Mouse (Mus musculus): ENCODE measurements at regions not wholly inside any gene's neighbourhood (a gene's known extent, or its start where the extent isn't known, plus 50 kb on each side); places are given as distances from the start of the nearest gene placed in this dataset.

GRCm38 (mm10) chr14:99624380-99625327, 326.2 kb downstream of the Klf5 start:
- Histone ChIP-seq H3K36me3 (no peaks in the 10 kb centered on the region), H3K4me3 (replicated peaks) (no peak overlapping the region), H3K27me3 (no peaks in the 10 kb centered on the region), H3K9me3 (replicated peaks) (no peaks in the 10 kb centered on the region), H3K27ac (no peak overlapping the region), H3K4me2 (no peak overlapping the region), H3K4me1 (replicated peaks) (no peaks in the 10 kb centered on the region), H3K9ac (no peak overlapping the region)
- no peak for ATAC-seq (ENCODE audit: low read depth)
- WGBS (ENCODE audit: insufficient replicate concordance), result 61% methylated on average over 10 of the region's 10 CpGs
- DNase-seq, result no peak

DNA sequence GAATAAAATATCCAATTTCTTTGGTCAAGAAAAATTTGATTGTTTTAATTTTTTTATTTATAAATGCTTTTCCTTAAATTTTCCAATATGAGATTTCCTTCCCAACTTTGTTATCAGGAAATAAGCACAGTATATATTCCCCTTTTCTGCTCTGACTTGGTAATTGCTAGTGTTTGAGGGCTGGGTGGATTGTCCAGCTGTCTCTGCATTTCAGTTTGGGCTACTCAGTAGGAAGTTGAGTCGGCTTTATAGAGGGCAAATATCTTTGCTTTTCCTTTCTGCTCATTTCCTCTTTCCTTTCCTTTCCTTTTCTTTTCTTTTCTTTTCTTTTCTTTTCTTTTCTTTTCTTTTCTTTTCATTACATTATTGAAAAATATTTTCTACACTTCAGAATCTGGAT, 329.1 kb downstream of the Klf5 start:
- Histone ChIP-seq H3K27me3 (no peaks in the 10 kb centered on the region), H3K4me3 (replicated peaks) (no peak overlapping the region), H3K27ac (no peak overlapping the region), H3K4me2 (no peak overlapping the region), H3K4me1 (replicated peaks) (no peaks in the 10 kb centered on the region), H3K9ac (no peak overlapping the region), H3K9me3 (replicated peaks) (no peaks in the 10 kb centered on the region), H3K36me3 (no peaks in the 10 kb centered on the region)
- DNase-seq, result no peak
- no peak for ATAC-seq (ENCODE audit: low read depth)
- 39% methylated on average over 1 of the region's 1 CpGs for whole genome bisulfite sequencing (ENCODE audit: insufficient replicate concordance)

- Histone ChIP-seq H3K27me3 (no peaks in the 10 kb centered on the region), H3K9ac (no peak overlapping the region), H3K36me3 (no peaks in the 10 kb centered on the region), H3K27ac (no peak overlapping the region), H3K4me1 (replicated peaks) (no peaks in the 10 kb centered on the region), H3K9me3 (replicated peaks) (no peaks in the 10 kb centered on the region), H3K4me2 (no peak overlapping the region), H3K4me3 (replicated peaks) (no peak overlapping the region)
- DNase-seq, result no peak
- WGBS (ENCODE audit: insufficient replicate concordance), result 31% methylated on average over 10 of the region's 10 CpGs
- ATAC-seq (ENCODE audit: low read depth), result no peak
Observed at GRCm38 (mm10) chr14:99631092-99631491, 332.6 kb downstream of the Klf5 start.

DNA sequence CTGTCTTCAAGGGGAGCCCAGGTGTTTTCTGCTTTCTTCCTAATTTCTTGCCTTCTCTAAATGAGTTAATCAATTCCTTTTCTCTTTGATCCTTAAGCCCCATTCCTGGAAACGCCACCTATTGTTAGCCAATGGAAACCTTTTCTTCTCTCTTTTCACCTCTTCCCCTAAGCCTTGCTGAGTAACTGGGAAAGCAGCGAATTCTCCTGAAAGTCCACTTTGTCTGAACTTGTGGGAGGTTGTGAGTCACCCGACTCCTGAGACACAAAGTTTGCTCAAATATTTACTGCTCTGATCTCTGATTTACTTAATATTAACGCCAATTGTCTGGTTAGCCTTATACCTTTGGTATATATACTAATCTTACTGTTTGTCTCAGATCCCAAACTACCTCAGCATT, 334.0 kb downstream of the Klf5 start:
- Histone ChIP-seq H3K4me3 (replicated peaks) (no peak overlapping the region), H3K27ac (no peak overlapping the region), H3K4me2 (no peak overlapping the region), H3K36me3 (no peaks in the 10 kb centered on the region), H3K4me1 (replicated peaks) (no peaks in the 10 kb centered on the region), H3K27me3 (no peaks in the 10 kb centered on the region), H3K9ac (no peak overlapping the region), H3K9me3 (replicated peaks) (no peaks in the 10 kb centered on the region)
- DNase-seq, result no peak
- ATAC-seq (ENCODE audit: low read depth), result no peak
- WGBS (ENCODE audit: insufficient replicate concordance), result 45% methylated on average over 4 of the region's 4 CpGs

- Histone ChIP-seq H3K4me1 (replicated peaks) (no peaks in the 10 kb centered on the region), H3K4me2 (no peak overlapping the region), H3K36me3 (no peaks in the 10 kb centered on the region), H3K9ac (no peak overlapping the region), H3K27me3 (no peaks in the 10 kb centered on the region), H3K4me3 (replicated peaks) (no peak overlapping the region), H3K9me3 (replicated peaks) (no peaks in the 10 kb centered on the region), H3K27ac (no peak overlapping the region)
- DNase-seq (no peak), ATAC-seq (ENCODE audit: low read depth) (no peak)
- WGBS (ENCODE audit: insufficient replicate concordance), result 76% methylated on average over 4 of the region's 4 CpGs
Observed at GRCm38 (mm10) chr14:99635556-99636150, 337.2 kb downstream of the Klf5 start.

DNA sequence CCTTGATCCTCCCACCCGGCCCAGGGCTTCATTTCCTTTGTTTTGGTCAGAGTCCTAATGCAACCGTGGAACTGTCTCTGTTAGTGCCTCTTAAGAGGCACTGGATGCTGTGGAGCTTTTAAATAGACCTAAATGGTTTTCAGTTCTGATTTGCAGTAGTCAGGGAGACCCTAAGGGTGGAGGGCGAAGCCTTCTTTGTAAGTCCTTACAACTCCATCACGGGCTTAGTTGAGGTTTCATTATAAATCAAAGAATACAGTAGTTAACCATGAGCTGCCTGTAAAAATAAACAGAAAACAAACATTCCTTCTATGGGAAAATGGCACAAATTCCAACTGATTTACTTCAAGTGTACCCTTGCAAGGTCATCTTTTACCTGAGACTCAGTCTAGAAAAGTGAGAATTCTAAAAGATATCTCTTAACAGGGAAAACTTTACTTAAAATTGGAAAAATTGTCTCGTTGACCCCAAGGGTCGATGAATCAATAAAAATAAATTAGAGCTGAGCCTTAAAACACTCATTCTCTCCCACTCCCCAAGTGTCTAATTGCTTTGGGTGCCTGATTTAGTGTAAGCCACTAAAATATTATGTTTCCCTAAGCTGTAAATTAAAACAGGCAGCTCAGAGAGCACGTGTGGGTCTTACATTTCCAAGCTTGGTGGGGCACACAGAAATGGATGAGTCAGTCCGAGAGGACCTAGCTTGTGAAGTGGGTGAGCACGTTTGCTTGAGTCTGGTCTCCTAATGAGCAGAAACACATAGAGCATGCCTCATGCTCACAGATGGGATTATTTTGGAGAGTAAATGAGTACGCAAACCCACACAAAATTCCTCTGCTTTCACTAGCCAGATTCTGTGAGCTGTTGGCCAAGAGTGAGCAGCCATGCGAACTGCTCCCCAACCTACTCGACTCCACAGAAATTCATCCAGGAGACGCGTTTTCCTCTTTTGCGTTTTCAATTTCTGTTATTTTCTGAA, 343.3 kb downstream of the Klf5 start:
- Histone ChIP-seq H3K27ac (no peak overlapping the region), H3K9me3 (replicated peaks) (no peaks in the 10 kb centered on the region), H3K36me3 (no peaks in the 10 kb centered on the region), H3K4me2 (no peak overlapping the region), H3K27me3 (no peaks in the 10 kb centered on the region), H3K4me3 (replicated peaks) (no peak overlapping the region), H3K4me1 (replicated peaks) (no peaks in the 10 kb centered on the region), H3K9ac (no peak overlapping the region)
- ATAC-seq (ENCODE audit: low read depth) (no peak), DNase-seq (no peak)
- WGBS (ENCODE audit: insufficient replicate concordance), result 67% methylated on average over 15 of the region's 15 CpGs

DNA sequence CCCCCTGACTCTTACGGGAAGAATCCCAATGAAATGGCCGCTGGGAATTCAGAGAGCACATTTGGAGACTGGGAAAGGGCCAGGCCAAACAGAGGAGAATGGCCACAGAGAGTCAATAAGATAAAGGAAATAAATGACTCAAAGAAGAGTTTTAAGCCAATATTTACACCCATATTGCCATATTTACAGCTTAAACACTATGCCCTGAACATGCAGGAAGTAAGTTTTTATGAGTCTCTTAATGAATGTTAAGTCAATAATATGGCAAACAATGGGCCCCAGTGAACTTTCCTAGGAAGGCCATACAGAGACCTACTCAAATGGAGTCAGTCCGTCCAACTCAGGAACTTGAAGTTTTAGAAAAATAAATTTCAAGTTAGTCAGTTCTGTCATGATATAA, 347.8 kb downstream of the Klf5 start:
- Histone ChIP-seq H3K9me3 (replicated peaks) (no peaks in the 10 kb centered on the region), H3K4me2 (no peak overlapping the region), H3K27me3 (no peaks in the 10 kb centered on the region), H3K9ac (no peak overlapping the region), H3K4me3 (replicated peaks) (no peak overlapping the region), H3K36me3 (no peaks in the 10 kb centered on the region), H3K4me1 (replicated peaks) (no peaks in the 10 kb centered on the region), H3K27ac (no peak overlapping the region)
- ATAC-seq (ENCODE audit: low read depth), result no peak
- WGBS (ENCODE audit: insufficient replicate concordance), result 53% methylated on average over 3 of the region's 3 CpGs
- DNase-seq, result no peak

GRCm38 (mm10) chr14:99674399-99674798, 375.9 kb downstream of the Klf5 start:
- Histone ChIP-seq H3K9ac (no peak overlapping the region), H3K4me1 (replicated peaks) (no peaks in the 10 kb centered on the region), H3K27me3 (no peaks in the 10 kb centered on the region), H3K36me3 (no peaks in the 10 kb centered on the region), H3K27ac (no peak overlapping the region), H3K4me2 (no peak overlapping the region), H3K9me3 (replicated peaks) (no peaks in the 10 kb centered on the region), H3K4me3 (replicated peaks) (no peak overlapping the region)
- DNase-seq (no peak), ATAC-seq (ENCODE audit: low read depth) (no peak)
- WGBS (ENCODE audit: insufficient replicate concordance), result 73% methylated on average over 3 of the region's 3 CpGs

DNA sequence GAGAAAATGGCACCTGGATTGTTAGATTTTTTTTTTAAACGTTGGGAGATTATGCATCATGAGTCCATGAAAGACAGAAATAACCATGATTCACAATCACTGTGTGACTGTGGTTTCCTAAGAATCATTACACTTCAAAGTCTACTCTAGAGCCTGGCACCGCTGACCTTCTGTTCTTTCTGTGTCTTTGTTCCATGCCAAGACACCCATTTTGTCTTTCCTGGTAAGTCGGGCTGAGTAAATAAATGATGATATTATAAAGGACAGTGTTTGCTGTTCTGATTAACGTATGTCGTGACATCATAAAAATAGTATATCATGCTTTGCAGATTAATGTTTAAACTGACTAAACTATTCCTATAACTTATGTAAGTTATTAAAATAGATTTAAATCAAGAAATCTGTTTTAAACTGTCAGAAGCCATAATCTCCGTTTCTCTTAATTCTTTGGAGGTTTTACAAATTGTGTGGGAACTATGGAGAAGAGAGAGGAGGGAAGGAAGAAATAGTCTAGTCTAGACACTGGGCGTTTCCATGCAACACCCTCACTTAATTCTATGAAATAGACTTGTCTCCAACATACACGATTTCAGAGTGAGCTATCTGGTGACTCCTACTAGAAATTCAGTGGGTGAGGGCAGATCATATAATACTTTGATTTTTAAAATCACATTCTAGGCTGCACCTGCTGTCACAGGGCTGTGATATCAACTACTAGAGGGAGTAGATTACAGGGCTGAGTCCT, 388.7 kb downstream of the Klf5 start:
- no peak overlapping the region for H3K27ac ChIP-seq
- H3K4me3 ChIP-seq (replicated peaks), result no peak overlapping the region
- no peak overlapping the region for H3K4me2 ChIP-seq
- no peak for ATAC-seq (ENCODE audit: low read depth)
- no peak overlapping the region for H3K9ac ChIP-seq
- no peaks in the 10 kb centered on the region for H3K4me1 ChIP-seq (replicated peaks)
- H3K27me3 ChIP-seq, result no peaks in the 10 kb centered on the region
- H3K36me3 ChIP-seq, result no peaks in the 10 kb centered on the region
- no peaks in the 10 kb centered on the region for H3K9me3 ChIP-seq (replicated peaks)
- DNase-seq, result no peak
- 62% methylated on average over 8 of the region's 8 CpGs for WGBS (ENCODE audit: insufficient replicate concordance)

DNA sequence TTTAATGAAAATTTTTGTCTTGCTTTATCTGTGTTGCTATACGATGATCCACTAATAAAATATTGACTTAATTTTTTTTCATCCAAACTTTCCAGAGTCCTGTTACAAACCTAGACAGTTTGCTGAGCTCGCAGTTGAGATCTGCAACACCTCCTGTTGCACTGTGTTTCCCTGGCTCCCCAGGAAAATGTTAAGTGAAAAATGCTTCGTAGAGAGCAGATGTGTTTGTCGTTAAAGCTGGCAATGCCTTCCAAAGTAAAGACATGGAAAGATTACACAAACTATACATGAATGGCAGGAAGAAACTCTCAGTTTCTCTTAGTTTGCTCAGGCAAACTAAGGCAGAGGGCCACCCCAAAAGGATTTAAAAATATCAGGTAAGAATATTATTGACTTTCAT, 389.9 kb downstream of the Klf5 start:
- Histone ChIP-seq H3K36me3 (no peaks in the 10 kb centered on the region), H3K27ac (no peak overlapping the region), H3K27me3 (no peaks in the 10 kb centered on the region), H3K4me2 (no peak overlapping the region), H3K9me3 (replicated peaks) (no peaks in the 10 kb centered on the region), H3K4me3 (replicated peaks) (no peak overlapping the region), H3K4me1 (replicated peaks) (no peaks in the 10 kb centered on the region), H3K9ac (no peak overlapping the region)
- ATAC-seq (ENCODE audit: low read depth) (no peak), DNase-seq (no peak)
- 77% methylated on average over 4 of the region's 4 CpGs for WGBS (ENCODE audit: insufficient replicate concordance)

GRCm38 (mm10) chr14:99696301-99696700, 397.8 kb downstream of the Klf5 start:
- WGBS (ENCODE audit: insufficient replicate concordance), result 69% methylated on average over 7 of the region's 7 CpGs
- Histone ChIP-seq H3K4me3 (replicated peaks) (no peak overlapping the region), H3K36me3 (no peaks in the 10 kb centered on the region), H3K27ac (no peak overlapping the region), H3K9ac (no peak overlapping the region), H3K27me3 (no peaks in the 10 kb centered on the region), H3K9me3 (replicated peaks) (no peaks in the 10 kb centered on the region), H3K4me1 (replicated peaks) (no peaks in the 10 kb centered on the region), H3K4me2 (no peak overlapping the region)
- ATAC-seq (ENCODE audit: low read depth) (no peak), DNase-seq (no peak)
